Mouse (Mus musculus) olfactory bulb, adult 2 months (tissue): Measurements from ENCODE around the gene Mrps21.
"Not testable (repeated sequence)": the region's sequence is repeated elsewhere in the genome, so short reads cannot be mapped to it uniquely, and the experiment has no call there.

Source experiments
- CTCF ChIP-seq: fragments of 200-500 bp; IDR thresholded peaks from 2 replicates; pipeline ENCODE4 v1.5.1; 2012; ENCODE audit warnings: low read depth, mild to moderate bottlenecking, low read length, moderate library complexity; ENCODE audit not compliant: insufficient read depth
- POLR2A ChIP-seq: fragments of 200-500 bp; IDR thresholded peaks from 2 replicates; pipeline ENCODE4 v1.6.1; 2012; ENCODE audit warnings: mild to moderate bottlenecking, low read depth, low read length, moderate library complexity; ENCODE audit not compliant: insufficient read depth

GRCm38 (mm10) chr3:95895501-95895900, 24.2 kb upstream of the Mrps21 start:
- TF ChIP-seq POLR2A, CTCF: not testable (repeated sequence)
